Mouse (Mus musculus) spleen, adult 2 months (tissue): Measurements from ENCODE around the gene Elp5.

Experiments
- CTCF ChIP-seq: fragments of 200-500 bp; IDR thresholded peaks from 2 replicates; pipeline ENCODE4 v1.5.1; 2011; ENCODE audit warnings: mild to moderate bottlenecking, inconsistent platforms; ENCODE audit not compliant: insufficient read depth, insufficient read length, insufficient replicate concordance; ENCODE audit errors: extremely low read depth
- POLR2A ChIP-seq: fragments of 200-500 bp; IDR thresholded peaks from 2 replicates; pipeline ENCODE4 v1.6.1; 2011; ENCODE audit warnings: low read depth, low read length, inconsistent platforms

DNA sequence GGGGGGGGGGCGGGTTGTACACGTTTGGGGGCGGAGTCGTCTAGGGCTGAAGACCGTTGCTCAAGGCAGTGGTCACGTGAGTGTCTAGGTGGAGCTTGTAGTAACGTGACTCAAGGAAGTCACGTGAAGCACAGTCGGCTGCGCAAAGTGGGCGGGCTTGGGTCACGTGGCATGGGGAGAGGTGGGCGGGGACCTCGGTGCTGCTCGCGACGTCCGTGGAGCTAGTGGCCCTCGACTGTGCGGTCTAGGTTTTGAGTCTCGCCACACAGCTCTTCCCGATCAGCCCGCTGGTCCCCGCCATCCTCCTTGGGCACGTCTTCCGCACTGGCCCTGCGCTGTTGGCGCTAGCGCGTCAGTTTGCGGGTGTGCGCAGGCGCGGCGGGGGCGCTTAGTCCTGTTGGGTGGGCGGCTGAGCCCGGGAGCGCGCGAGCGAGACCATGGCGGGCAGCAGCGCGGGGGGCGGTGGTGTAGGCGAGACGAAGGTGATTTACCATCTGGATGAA, 18.1 kb upstream of the Elp5 start, which contains the start of gene Dvl2:
- TF ChIP-seq POLR2A (peak; percentile 81), CTCF (no peak)
